Mouse (Mus musculus) heart, adult 11 months (tissue): Measurements from ENCODE around the gene Lrmda.

ENCODE experiments used
- DNase-seq: peaks from one replicate; pipeline ENCODE4 v3.0.0; 2022

Lrmda gene

GRCm38 (mm10) chr14:22908006-22908405, 888.5 kb downstream of the Lrmda start:
- peak; percentile 41 for DNase-seq

GRCm38 (mm10) chr14:22915463-22915862, 896.0 kb downstream of the Lrmda start:
- DNase-seq = peak; percentile 54

- no peak for DNase-seq
Observed at GRCm38 (mm10) chr14:22918499-22918898, 899.0 kb downstream of the Lrmda start.

- peak; percentile 65 for DNase-seq
Observed at GRCm38 (mm10) chr14:22918931-22919330, 899.4 kb downstream of the Lrmda start.

GRCm38 (mm10) chr14:22921152-22921551, 901.6 kb downstream of the Lrmda start:
- DNase-seq = peak; percentile 30

- DNase-seq = peak; percentile 94
Observed at GRCm38 (mm10) chr14:22921796-22922195, 902.3 kb downstream of the Lrmda start.

- peak; percentile 78 for DNase-seq
Observed at GRCm38 (mm10) chr14:22922571-22922970, 903.1 kb downstream of the Lrmda start.

- peak; percentile 16 for DNase-seq
Observed at GRCm38 (mm10) chr14:22923251-22923650, 903.7 kb downstream of the Lrmda start.

GRCm38 (mm10) chr14:22928263-22928662, 908.8 kb downstream of the Lrmda start:
- peak; percentile 4 for DNase-seq

- DNase-seq = no peak
Observed at GRCm38 (mm10) chr14:22928683-22929082, 909.2 kb downstream of the Lrmda start.

- DNase-seq = peak; percentile 68
Observed at GRCm38 (mm10) chr14:22929585-22929984, 910.1 kb downstream of the Lrmda start.

- peak; percentile 10 for DNase-seq
Observed at GRCm38 (mm10) chr14:22930488-22931046, 911.1 kb downstream of the Lrmda start.

GRCm38 (mm10) chr14:22931114-22931822, 911.8 kb downstream of the Lrmda start:
- DNase-seq = peak; percentile 71

- no peak for DNase-seq
Observed at GRCm38 (mm10) chr14:22936701-22937100, 917.2 kb downstream of the Lrmda start.

GRCm38 (mm10) chr14:22940576-22940975, 921.1 kb downstream of the Lrmda start:
- no peak for DNase-seq

- no peak for DNase-seq
Observed at GRCm38 (mm10) chr14:22942569-22942968, 923.1 kb downstream of the Lrmda start.

GRCm38 (mm10) chr14:22949466-22949865, 930.0 kb downstream of the Lrmda start:
- DNase-seq = no peak

- DNase-seq = peak; percentile 11
Observed at GRCm38 (mm10) chr14:22952981-22953380, 933.5 kb downstream of the Lrmda start.

GRCm38 (mm10) chr14:22960166-22960565, 940.7 kb downstream of the Lrmda start:
- DNase-seq = peak; percentile 96

- peak; percentile 90 for DNase-seq
Observed at GRCm38 (mm10) chr14:22964796-22965660, 945.5 kb downstream of the Lrmda start.

GRCm38 (mm10) chr14:22968705-22969104, 949.2 kb downstream of the Lrmda start:
- no peak for DNase-seq

GRCm38 (mm10) chr14:22986736-22987135, 967.2 kb downstream of the Lrmda start:
- DNase-seq = peak; percentile 97

GRCm38 (mm10) chr14:22988090-22988669, 968.7 kb downstream of the Lrmda start:
- DNase-seq = no peak
